15 mouse cellular contexts compared by ENCODE assay signal in the genomic region with DNA sequence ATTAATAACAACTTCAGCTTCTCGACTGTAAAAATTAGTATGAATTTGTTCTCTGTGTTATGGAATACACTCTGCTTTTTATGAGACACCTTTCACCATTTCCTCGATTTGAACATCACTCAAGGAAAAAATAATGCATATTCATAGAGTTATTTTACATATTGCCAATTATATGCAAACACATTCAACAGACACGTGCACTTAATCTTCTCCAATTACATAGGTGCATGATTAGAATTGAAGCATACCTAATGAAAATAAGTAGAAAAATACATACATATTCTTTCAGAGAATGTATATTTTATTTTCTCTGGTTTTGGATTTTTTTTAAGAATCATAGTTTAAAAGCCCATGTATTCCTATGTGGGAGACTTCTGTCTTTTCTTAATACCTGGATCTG.
"Had no signal": no experiment of that assay in that cellular context is flagged by ENCODE, and none has a peak within 500 bp of the region (broad histone marks: within the 10 kb centered on the region; RNA-seq: fewer than 3 reads in every experiment).

No protein-coding gene starts in this region.

- H3K9ac ChIP-seq: lung, embryonic 14.5 days; midbrain, embryonic 12.5 days; neural tube, embryonic 13.5 days; neural tube, embryonic 15.5 days; stomach, embryonic 15.5 days had no signal

- H3K4me3 ChIP-seq: midbrain, embryonic 10.5 days; midbrain, embryonic 12.5 days; myocyte; neural tube, embryonic 13.5 days; neural tube, embryonic 15.5 days; stomach, embryonic 15.5 days had no signal

- H3K27me3 ChIP-seq: midbrain, embryonic 12.5 days; neural tube, embryonic 13.5 days; neural tube, embryonic 15.5 days; stomach, embryonic 15.5 days had no signal

- H3K4me1 ChIP-seq: midbrain, embryonic 12.5 days; neural tube, embryonic 15.5 days; stomach, embryonic 15.5 days had no signal

- ATAC-seq: midbrain, embryonic 16.5 days had no signal

- H3K36me3 ChIP-seq: midbrain, embryonic 10.5 days; midbrain, embryonic 12.5 days; neural tube, embryonic 13.5 days; neural tube, embryonic 15.5 days; stomach, embryonic 15.5 days had no signal

- H3K27ac ChIP-seq: midbrain, embryonic 10.5 days; midbrain, embryonic 12.5 days; neural tube, embryonic 13.5 days; neural tube, embryonic 15.5 days; stomach, embryonic 15.5 days; stomach, postnatal 0 days had no signal

- H3K9me3 ChIP-seq: midbrain, embryonic 10.5 days; midbrain, embryonic 12.5 days; neural tube, embryonic 13.5 days; neural tube, embryonic 15.5 days; stomach, embryonic 15.5 days had no signal

- H3K4me2 ChIP-seq: lung, embryonic 14.5 days; midbrain, embryonic 12.5 days; neural tube, embryonic 13.5 days; neural tube, embryonic 15.5 days; stomach, embryonic 15.5 days had no signal

- DNase-seq: lung, adult 18-20 months; midbrain, embryonic 14.5 days; right cerebral cortex, postnatal 14 days; thymus, adult 2 months; thymus, postnatal 25 days; thymus, postnatal 4 days had no signal
